Mouse (Mus musculus) midbrain, postnatal 0 days (tissue): ENCODE data around the gene G530012D18Rik. TPM values are rescaled to one million over a fixed set of nuclear protein-coding genes. Genes with fewer than 3 reads are reported as not detected.

Source experiments
- polyA plus RNA-seq: library from polyadenylated mRNA; unstranded; fragments of >200 nt; fragmentation: Nextera tagmentation; extraction: Ambion mirVana; gene quantifications from 2 replicates; pipeline ENCODE4 v1.2.1, GENCODE M21; 2015
- total RNA-seq: library from RNA; depleted of rRNA; stranded (reverse); fragments of >200 nt; gene quantifications from 2 replicates; pipeline ENCODE4 v1.2.3, GENCODE M21; 2014; rRNA removed

The G530012D18Rik gene
- total and polyA plus RNA-seq, 2 experiments from 2014 or later: not detected

Other genes with a start within 250 kb of the G530012D18Rik start
- gene Sp110, start 23.1 kb downstream of the G530012D18Rik start, total RNA-seq: 1.0 and 1.2 TPM in 2 replicates
- gene Sp110, start 23.1 kb downstream of the G530012D18Rik start, polyA plus RNA-seq: 0.37 and 0.89 TPM in 2 replicates
- 0.49 and 0.61 TPM in 2 replicates for gene Sp140, start 24.7 kb downstream of the G530012D18Rik start, total RNA-seq
- gene Sp140, start 24.7 kb downstream of the G530012D18Rik start, polyA plus RNA-seq: 0.38 and 0.49 TPM in 2 replicates
- gene Sp100, start 74.3 kb downstream of the G530012D18Rik start, total RNA-seq: 2.2 TPM in 1 of 2 replicates, not detected in the other
- gene Sp100, start 74.3 kb downstream of the G530012D18Rik start, polyA plus RNA-seq: 0.87 and 1.1 TPM in 2 replicates
- gene A630001G21Rik, start 203.0 kb downstream of the G530012D18Rik start, total RNA-seq: 0.76 and 1.0 TPM in 2 replicates
- gene A630001G21Rik, start 203.0 kb downstream of the G530012D18Rik start, polyA plus RNA-seq: 0.31 and 0.56 TPM in 2 replicates
- 167 and 185 TPM in 2 replicates for gene Cab39, start 217.8 kb downstream of the G530012D18Rik start, total RNA-seq
- gene Cab39, start 217.8 kb downstream of the G530012D18Rik start, polyA plus RNA-seq: 40.3 and 45.9 TPM in 2 replicates